Mouse (Mus musculus): Measurements from ENCODE around the gene Catsper4. TPM values are rescaled to one million over a fixed set of nuclear protein-coding genes. Genes with fewer than 3 reads are reported as not detected.

Catsper4 gene
- total RNA-seq, 2 experiments from 2014 or later: 1.3 to 1.4 TPM

- no peak for DNase-seq
- intact Hi-C loops (cut with DNase I): loop anchor here (2.0 to 5.0 kb wide), 2 partner anchors 39 to 226 kb away; no protein-coding TSS in a partner anchor
Observed at GRCm38 (mm10) chr4:134251241-134252130, 24.3 kb upstream of the Catsper4 start.

- intact Hi-C loops (cut with DNase I): loop anchor here (2.0 to 5.0 kb wide), 2 partner anchors 40 to 226 kb away; no protein-coding TSS in a partner anchor
- DNase-seq: no peak
Observed at GRCm38 (mm10) chr4:134250930-134251240, 23.7 kb upstream of the Catsper4 start.

GRCm38 (mm10) chr4:134250116-134250929, 23.1 kb upstream of the Catsper4 start:
- no peak for DNase-seq
- intact Hi-C loops (cut with DNase I): loop anchor here (2.0 to 5.0 kb wide), 2 partner anchors 40 to 227 kb away; no protein-coding TSS in a partner anchor

- DNase-seq: peak; percentile 66 to 67
- intact Hi-C loops (cut with DNase I): loop anchor here (2.0 to 5.0 kb wide), 4 partner anchors 41 to 228 kb away; partner anchors contain the start of gene Cep85
Observed at GRCm38 (mm10) chr4:134249651-134250050, 22.5 kb upstream of the Catsper4 start.

GRCm38 (mm10) chr4:134246719-134247258, 19.6 kb upstream of the Catsper4 start, which contains the start of gene Gm30191:
Gm30191 (plus strand) TSS chr4:134246935.
- DNase-seq: no peak
- intact Hi-C loops (cut with DNase I): loop anchor here (5.0 kb wide), 2 partner anchors 59 to 126 kb away; partner anchors contain the start of gene Cep85

- intact Hi-C loops (cut with DNase I): loop anchor here (5.0 kb wide), 2 partner anchors 59 to 126 kb away; partner anchors contain the start of gene Cep85
- no peak for DNase-seq
Observed at GRCm38 (mm10) chr4:134246256-134246655, 19.1 kb upstream of the Catsper4 start.

- intact Hi-C loops (cut with DNase I): loop anchor here (5.0 kb wide), 2 partner anchors 58 to 127 kb away; partner anchors contain the start of gene Cep85
- peak; percentile 92 to 93 for DNase-seq
Observed at GRCm38 (mm10) chr4:134245148-134245843, 18.1 kb upstream of the Catsper4 start, which contains the start of gene Zfp593. Zfp593 (minus strand) TSS chr4:134245592.

GRCm38 (mm10) chr4:134243516-134244250, 16.5 kb upstream of the Catsper4 start, which contains the start of gene E130218I03Rik:
E130218I03Rik (plus strand) TSS chr4:134243662.
- intact Hi-C loops (cut with DNase I): no loop called here
- peak in 1 of 2 experiments; percentile 4 for DNase-seq

- DNase-seq: no peak
- intact Hi-C loops (cut with DNase I): no loop called here
Observed at GRCm38 (mm10) chr4:134238686-134239085, 11.5 kb upstream of the Catsper4 start.

GRCm38 (mm10) chr4:134238279-134238651, 11.1 kb upstream of the Catsper4 start, which contains the start of gene Cnksr1:
Cnksr1 (minus strand) TSS chr4:134238399.
- peak; percentile 67 to 77 for DNase-seq
- intact Hi-C loops (cut with DNase I): no loop called here

GRCm38 (mm10) chr4:134237582-134238278, 10.5 kb upstream of the Catsper4 start:
- DNase-seq: no peak
- intact Hi-C loops (cut with DNase I): no loop called here

GRCm38 (mm10) chr4:134234876-134235275, 7.7 kb upstream of the Catsper4 start:
- intact Hi-C loops (cut with DNase I): no loop called here
- peak in 1 of 2 experiments; percentile 44 for DNase-seq

GRCm38 (mm10) chr4:134230431-134230830, 3.2 kb upstream of the Catsper4 start:
- intact Hi-C loops (cut with DNase I): no loop called here
- DNase-seq: no peak

GRCm38 (mm10) chr4:134222793-134223600, 4.2 kb downstream of the Catsper4 start:
- intact Hi-C loops (cut with DNase I): no loop called here
- no peak for DNase-seq

- intact Hi-C loops (cut with DNase I): no loop called here
Observed at GRCm38 (mm10) chr4:134206488-134207053, 20.6 kb downstream of the Catsper4 start.

GRCm38 (mm10) chr4:134203340-134203896, 23.8 kb downstream of the Catsper4 start:
- no peak for DNase-seq
- intact Hi-C loops (cut with DNase I): no loop called here

More at GRCm38 (mm10) chr4:134206488-134207053, 20.6 kb downstream of the Catsper4 start:
- DNase-seq: no peak

- no peak for DNase-seq
- intact Hi-C loops (cut with DNase I): no loop called here
Observed at GRCm38 (mm10) chr4:134202904-134203303, 24.3 kb downstream of the Catsper4 start, which contains the start of gene Gm7534. Gm7534 (minus strand) TSS chr4:134203004.
